Mouse (Mus musculus) Patski (cell line): ENCODE results near the gene Abr. TPM values are rescaled to one million over a fixed set of nuclear protein-coding genes. Genes with fewer than 3 reads are reported as not detected.

ENCODE experiments used
- ATAC-seq: fragments of 100-300 bp; one replicate; pipeline ENCODE4 v1.8.0; 2021
- CTCF ChIA-PET: fragments of 350-600 bp; sonication (Branson Sonifier 250); formaldehyde crosslinking; loops from one replicate; lab custom pipeline; 2022; ENCODE audit warnings: inconsistent platforms; lab: Charles Lee
- POLR2A ChIA-PET: fragments of 350-600 bp; sonication (Branson Sonifier 250); formaldehyde crosslinking; loops from one replicate; lab custom pipeline; 2022; ENCODE audit warnings: antibody characterized with exemption, inconsistent platforms; lab: Charles Lee
- DNase-seq: peaks from one replicate; pipeline ENCODE4 v3.0.0-alpha.2; 2011; ENCODE audit warnings: low read depth, low spot score
- H3K27me3 ChIP-seq: fragments of 371-371 bp; one replicate; pipeline ENCODE4 v1.5.1; 2021
- CTCF ChIP-seq: fragments of 100-300 bp; IDR thresholded peaks from one replicate; pipeline ENCODE4 v1.5.1; 2021
- in situ Hi-C: fragments of 300-500 bp; cut with MboI; formaldehyde crosslinking; loops from 3 replicates; pipeline ENCODE4 v1.11.1; 2018; ENCODE audit warnings: low pct_unique_long_range_greater_than_20kb, mixed read lengths
- polyA plus RNA-seq: library from polyadenylated mRNA; unstranded; gene quantifications from one replicate; pipeline ENCODE4 v1.2.3, GENCODE M21; 2021

Abr gene
- polyA plus RNA-seq, 1 experiment from 2014 or later, result 136 TPM

GRCm38 (mm10) chr11:76384307-76384706, 237.8 kb downstream of the Abr start:
- ChIA-PET POLR2A (no interaction called here), CTCF (interaction anchor here (3.6 kb wide), 1 partner anchor 9 kb away, joined by 20 read pairs; no protein-coding TSS in a partner anchor)
- no peaks in the 10 kb centered on the region for H3K27me3 ChIP-seq
- in situ Hi-C loops, result no loop called here
- no peak for TF ChIP-seq CTCF
- DNase-seq (no peak), ATAC-seq (no peak)

- no peak for TF ChIP-seq CTCF
- no peaks in the 10 kb centered on the region for H3K27me3 ChIP-seq
- ATAC-seq (peak; percentile 57), DNase-seq (no peak)
- ChIA-PET POLR2A (interaction anchor here (0.5 to 1.0 kb wide), 2 partner anchors 9 to 12 kb away, joined by 3 to 6 read pairs; no protein-coding TSS in a partner anchor), CTCF (interaction anchor here (1.0 to 2.1 kb wide), 3 partner anchors 9 to 110 kb away, joined by 3 to 4 read pairs (median 3); partner anchors contain the start of gene Nxn)
- in situ Hi-C loops, result no loop called here
Observed at GRCm38 (mm10) chr11:76382711-76383324, 239.3 kb downstream of the Abr start.

GRCm38 (mm10) chr11:76381201-76381885, 240.8 kb downstream of the Abr start:
- no peak for TF ChIP-seq CTCF
- in situ Hi-C loops, result no loop called here
- CTCF ChIA-PET, result interaction anchor here (2.1 kb wide), 1 partner anchor 10 kb away, joined by 4 read pairs; no protein-coding TSS in a partner anchor
- H3K27me3 ChIP-seq, result no peaks in the 10 kb centered on the region
- POLR2A ChIA-PET, result interaction anchor here (1.0 kb wide), 1 partner anchor 29 kb away, joined by 3 read pairs; no protein-coding TSS in a partner anchor
- no peak for DNase-seq
- no peak for ATAC-seq

GRCm38 (mm10) chr11:76379921-76380544, 242.1 kb downstream of the Abr start:
- no peak for DNase-seq
- no peak for ATAC-seq
- H3K27me3 ChIP-seq, result no peaks in the 10 kb centered on the region
- TF ChIP-seq CTCF, result no peak
- ChIA-PET CTCF (no interaction called here), POLR2A (interaction anchor here (0.6 kb wide), 1 partner anchor 64 kb away, joined by 3 read pairs; no protein-coding TSS in a partner anchor)
- in situ Hi-C loops, result no loop called here

- in situ Hi-C loops, result no loop called here
Observed at GRCm38 (mm10) chr11:76376425-76376824, 245.7 kb downstream of the Abr start.

GRCm38 (mm10) chr11:76374491-76375185, 247.5 kb downstream of the Abr start:
- DNase-seq (peak; percentile 93), ATAC-seq (peak; percentile 92)
- ChIA-PET POLR2A (interaction anchor here (0.6 to 1.5 kb wide), 5 partner anchors 12 to 26 kb away, joined by 3 to 7 read pairs (median 3); no protein-coding TSS in a partner anchor), CTCF (interaction anchor here (0.9 to 4.0 kb wide), 8 partner anchors 12 to 121 kb away, joined by 3 to 20 read pairs (median 5); partner anchors contain the start of gene Nxn)
- H3K27me3 ChIP-seq, result no peaks in the 10 kb centered on the region
- in situ Hi-C loops, result no loop called here
- no peak for TF ChIP-seq CTCF

More at GRCm38 (mm10) chr11:76376425-76376824, 245.7 kb downstream of the Abr start:
- no peak for TF ChIP-seq CTCF
- DNase-seq, result no peak
- ChIA-PET POLR2A (interaction anchor here (0.7 to 1.2 kb wide), 4 partner anchors 12 to 35 kb away, joined by 3 to 13 read pairs (median 3); no protein-coding TSS in a partner anchor), CTCF (interaction anchor here (0.6 to 4.0 kb wide), 8 partner anchors 8 to 123 kb away, joined by 3 to 20 read pairs (median 4); no protein-coding TSS in a partner anchor)
- H3K27me3 ChIP-seq, result no peaks in the 10 kb centered on the region
- no peak for ATAC-seq

GRCm38 (mm10) chr11:76372534-76372933, 249.6 kb downstream of the Abr start:
- ATAC-seq (no peak), DNase-seq (no peak)
- POLR2A ChIA-PET, result no interaction called here
- no peaks in the 10 kb centered on the region for H3K27me3 ChIP-seq
- in situ Hi-C loops, result no loop called here
- TF ChIP-seq CTCF, result no peak
- CTCF ChIA-PET, result interaction anchor here (1.2 to 1.6 kb wide), 4 partner anchors 20 to 87 kb away, joined by 3 to 5 read pairs (median 3); no protein-coding TSS in a partner anchor

- CTCF ChIA-PET, result interaction anchor here (1.2 to 1.6 kb wide), 4 partner anchors 20 to 86 kb away, joined by 3 to 5 read pairs (median 3); no protein-coding TSS in a partner anchor
- in situ Hi-C loops, result no loop called here
- no peak for TF ChIP-seq CTCF
- ATAC-seq (no peak), DNase-seq (no peak)
- POLR2A ChIA-PET, result interaction anchor here (1.3 kb wide), 1 partner anchor 21 kb away, joined by 5 read pairs; no protein-coding TSS in a partner anchor
- no peaks in the 10 kb centered on the region for H3K27me3 ChIP-seq
Observed at GRCm38 (mm10) chr11:76372120-76372519, 250.0 kb downstream of the Abr start.

- in situ Hi-C loops, result no loop called here
- POLR2A ChIA-PET, result interaction anchor here (0.7 kb wide), 3 partner anchors 12 to 1048 kb away, joined by 4 to 6 read pairs (median 5); no protein-coding TSS in a partner anchor
- no peaks in the 10 kb centered on the region for H3K27me3 ChIP-seq
- no peak for DNase-seq
- no peak for TF ChIP-seq CTCF
- ATAC-seq, result no peak
- CTCF ChIA-PET, result no interaction called here
Observed at GRCm38 (mm10) chr11:76370491-76370890, 251.6 kb downstream of the Abr start.

Other genes starting within 250 kb of the Abr start
- gene Nxn, start 223.2 kb downstream of the Abr start, polyA plus RNA-seq, result 107 TPM
- 58.6 TPM for gene Timm22, start 215.4 kb downstream of the Abr start, polyA plus RNA-seq
- gene Bhlha9, start 50.2 kb upstream of the Abr start, polyA plus RNA-seq, result 0.15 TPM
- 0.05 TPM for gene Trarg1, start 57.5 kb upstream of the Abr start, polyA plus RNA-seq
- 49.7 TPM for gene Gosr1, start 141.3 kb upstream of the Abr start, polyA plus RNA-seq
- gene Cpd, start 224.7 kb upstream of the Abr start, polyA plus RNA-seq, result 125 TPM